9 mouse cellular contexts compared by ENCODE assay signal in genomic region chr5:53496846-53497549, GRCm38 (mm10). TPM values are rescaled to one million over a fixed set of nuclear protein-coding genes. Genes with fewer than 3 reads are reported as not detected.
DNase-seq lines count a peak whose midpoint lies in the region; ATAC-seq and TF ChIP-seq lines count a peak whose summit lies in the region.
"Had no signal": no experiment of that assay in that cellular context is flagged by ENCODE, and none has a peak within 500 bp of the region (broad histone marks: within the 10 kb centered on the region; RNA-seq: fewer than 3 reads in every experiment).

No protein-coding gene starts in this region.

- no peaks in the 10 kb centered on the region for H3K9me3 ChIP-seq in limb, embryonic 13.5 days
- no peaks in the 10 kb centered on the region for H3K9me3 ChIP-seq in limb, embryonic 10.5 days (replicated peaks)
- no peaks in the 10 kb centered on the region for H3K9me3 ChIP-seq in heart, embryonic 13.5 days
- H3K9me3 ChIP-seq in kidney, postnatal 0 days (replicated peaks; ENCODE audit: low read length) = no peaks in the 10 kb centered on the region
- no peaks in the 10 kb centered on the region for H3K9me3 ChIP-seq in stomach, postnatal 0 days (ENCODE audit: control insufficient read depth, low read length)
- no peaks in the 10 kb centered on the region for H3K9me3 ChIP-seq in forebrain, embryonic 16.5 days (ENCODE audit: control insufficient read depth, low read length)
- H3K9me3 ChIP-seq: liver, embryonic 12.5 days had no signal

- no peaks in the 10 kb centered on the region for H3K36me3 ChIP-seq in limb, embryonic 13.5 days
- H3K36me3 ChIP-seq in limb, embryonic 10.5 days = no peaks in the 10 kb centered on the region
- H3K36me3 ChIP-seq in heart, embryonic 13.5 days = no peaks in the 10 kb centered on the region
- no peaks in the 10 kb centered on the region for H3K36me3 ChIP-seq in kidney, postnatal 0 days (ENCODE audit: insufficient read depth, low read length)
- no peaks in the 10 kb centered on the region for H3K36me3 ChIP-seq in stomach, postnatal 0 days (ENCODE audit: control insufficient read depth, insufficient read depth, low read length)
- H3K36me3 ChIP-seq in forebrain, embryonic 16.5 days (ENCODE audit: control insufficient read depth, insufficient read depth) = no peaks in the 10 kb centered on the region
- H3K36me3 ChIP-seq: liver, embryonic 12.5 days had no signal

- no peak overlapping the region for H3K4me2 ChIP-seq in limb, embryonic 13.5 days (replicated peaks)
- no peak overlapping the region for H3K4me2 ChIP-seq in heart, embryonic 13.5 days
- H3K4me2 ChIP-seq in kidney, postnatal 0 days (ENCODE audit: low read length) = no peak overlapping the region
- H3K4me2 ChIP-seq in stomach, postnatal 0 days (replicated peaks; ENCODE audit: low read depth) = no peak overlapping the region
- H3K4me2 ChIP-seq in forebrain, embryonic 16.5 days (ENCODE audit: low read length) = no peak overlapping the region
- H3K4me2 ChIP-seq: liver, embryonic 12.5 days had no signal

- no peak for TF ChIP-seq EP300 in stomach, postnatal 0 days (optimal IDR thresholded peaks at IDR 0.05)

- H3K27ac ChIP-seq in limb, embryonic 13.5 days = no peak overlapping the region
- no peak overlapping the region for H3K27ac ChIP-seq in limb, embryonic 10.5 days
- peak overlapping the region; percentile 53; the same call in 1 of the 2 replicates for H3K27ac ChIP-seq in heart, embryonic 13.5 days (replicated peaks)
- no peak overlapping the region for H3K27ac ChIP-seq in kidney, postnatal 0 days
- 0 out of 2 replicates have a peak overlapping the region, but pooled peaks have one; percentile 45 for H3K27ac ChIP-seq in stomach, postnatal 0 days (replicated peaks)
- H3K27ac ChIP-seq in forebrain, embryonic 16.5 days (ENCODE audit: low read length) = no peak overlapping the region
- H3K27ac ChIP-seq: liver, embryonic 12.5 days had no signal

- DNase-seq in limb, embryonic 10.5 days (ENCODE audit: low spot score) = no peak
- DNase-seq in kidney, postnatal 0 days (ENCODE audit: low spot score) = peak; percentile 53
- DNase-seq in stomach, postnatal 0 days (ENCODE audit: low spot score) = no peak
- no peak for DNase-seq in adrenal gland, postnatal 10 days
- DNase-seq: thymus, postnatal 14 days had no signal

- peak; percentile 83 for ATAC-seq in limb, embryonic 13.5 days (ENCODE audit: low FRiP score, low read depth)
- ATAC-seq in heart, embryonic 13.5 days (ENCODE audit: extremely low read depth, insufficient number of reproducible peaks, low FRiP score, low TSS enrichment) = no peak
- ATAC-seq in kidney, postnatal 0 days (replicated peaks; ENCODE audit: low FRiP score, low read depth) = no peak
- ATAC-seq in stomach, postnatal 0 days (ENCODE audit: low FRiP score, low TSS enrichment) = no peak
- ATAC-seq in forebrain, embryonic 16.5 days = no peak
- ATAC-seq: liver, embryonic 12.5 days had no signal

- 0 out of 2 replicates have a peak, but pooled peaks cover 4% of the 10 kb centered on the region for H3K27me3 ChIP-seq in limb, embryonic 13.5 days
- H3K27me3 ChIP-seq in limb, embryonic 10.5 days (ENCODE audit: low read depth, poor library complexity, severe bottlenecking) = no peaks in the 10 kb centered on the region
- peaks cover 17% of the 10 kb centered on the region; the same call in 1 of the 2 replicates for H3K27me3 ChIP-seq in heart, embryonic 13.5 days (replicated peaks)
- H3K27me3 ChIP-seq in kidney, postnatal 0 days (ENCODE audit: insufficient read depth, low read length) = no peaks in the 10 kb centered on the region
- no peaks in the 10 kb centered on the region for H3K27me3 ChIP-seq in stomach, postnatal 0 days (ENCODE audit: control insufficient read depth, insufficient read depth, low read length)
- H3K27me3 ChIP-seq in forebrain, embryonic 16.5 days (replicated peaks; ENCODE audit: control insufficient read depth, insufficient read depth, low read length) = no peaks in the 10 kb centered on the region
- H3K27me3 ChIP-seq: liver, embryonic 12.5 days had no signal

- WGBS in limb, embryonic 13.5 days = 71% methylated on average over 9 of the region's 9 CpGs
- WGBS in limb, embryonic 10.5 days = 87% methylated on average over 9 of the region's 9 CpGs
- WGBS in heart, embryonic 13.5 days = 54% methylated on average over 9 of the region's 9 CpGs
- 59% methylated on average over 9 of the region's 9 CpGs for WGBS in kidney, postnatal 0 days
- 24% methylated on average over 9 of the region's 9 CpGs for WGBS in stomach, postnatal 0 days
- 84% methylated on average over 9 of the region's 9 CpGs for WGBS in forebrain, embryonic 16.5 days

- no peak overlapping the region for H3K9ac ChIP-seq in limb, embryonic 13.5 days
- H3K9ac ChIP-seq in heart, embryonic 13.5 days = no peak overlapping the region
- no peak overlapping the region for H3K9ac ChIP-seq in kidney, postnatal 0 days (ENCODE audit: low read depth, low read length)
- H3K9ac ChIP-seq in stomach, postnatal 0 days (ENCODE audit: low read length) = no peak overlapping the region
- no peak overlapping the region for H3K9ac ChIP-seq in forebrain, embryonic 16.5 days (replicated peaks; ENCODE audit: low read depth, low read length)
- H3K9ac ChIP-seq: liver, embryonic 12.5 days had no signal

- no peak for TF ChIP-seq CTCF in kidney, postnatal 0 days (IDR thresholded peaks at IDR 0.05; ENCODE audit: low read depth)
- no peak for TF ChIP-seq CTCF in stomach, postnatal 0 days (IDR thresholded peaks at IDR 0.05; ENCODE audit: low read depth)

- no peak overlapping the region for H3K4me3 ChIP-seq in limb, embryonic 13.5 days
- no peak overlapping the region for H3K4me3 ChIP-seq in limb, embryonic 10.5 days
- H3K4me3 ChIP-seq in heart, embryonic 13.5 days = no peak overlapping the region
- no peak overlapping the region for H3K4me3 ChIP-seq in kidney, postnatal 0 days (replicated peaks; ENCODE audit: low read depth, low read length)
- H3K4me3 ChIP-seq in stomach, postnatal 0 days (ENCODE audit: low read depth, low read length) = no peak overlapping the region
- H3K4me3 ChIP-seq in forebrain, embryonic 16.5 days (replicated peaks; ENCODE audit: low read length) = no peak overlapping the region
- H3K4me3 ChIP-seq: liver, embryonic 12.5 days had no signal

- H3K4me1 ChIP-seq in limb, embryonic 13.5 days = no peaks in the 10 kb centered on the region
- H3K4me1 ChIP-seq in limb, embryonic 10.5 days = no peaks in the 10 kb centered on the region
- H3K4me1 ChIP-seq in heart, embryonic 13.5 days = peaks cover 6% of the 10 kb centered on the region
- H3K4me1 ChIP-seq in kidney, postnatal 0 days (replicated peaks; ENCODE audit: insufficient read depth, low read length) = no peaks in the 10 kb centered on the region
- no peaks in the 10 kb centered on the region for H3K4me1 ChIP-seq in stomach, postnatal 0 days (replicated peaks; ENCODE audit: control insufficient read depth, insufficient read depth)
- H3K4me1 ChIP-seq in forebrain, embryonic 16.5 days (replicated peaks; ENCODE audit: control insufficient read depth, insufficient read depth, low read length) = peaks cover 9% of the 10 kb centered on the region
- H3K4me1 ChIP-seq: liver, embryonic 12.5 days had no signal

RNA-seq across cellular contexts. Expression of gene Rbpj, which starts 31.0 kb away (rescaled TPM):
- 42.6 and 46.1 TPM in 2 replicates for polyA plus RNA-seq in limb, embryonic 13.5 days (2015; fragmentation: Nextera tagmentation; extraction: Ambion mirVana)
- polyA plus RNA-seq in limb, embryonic 10.5 days (2016; fragmentation: Nextera tagmentation; extraction: Ambion mirVana) = 36.1 and 45.1 TPM in 2 replicates
- 17.8 and 19.1 TPM in 2 replicates for polyA plus RNA-seq in heart, embryonic 13.5 days (2015; fragmentation: Nextera tagmentation; extraction: Ambion mirVana)
- 25.9 and 28.2 TPM in 2 replicates for polyA plus RNA-seq in kidney, postnatal 0 days (2015; fragmentation: Nextera tagmentation; extraction: Ambion mirVana)
- 12.3 and 12.4 TPM in 2 replicates for polyA plus RNA-seq in stomach, postnatal 0 days (2015; fragmentation: Nextera tagmentation; extraction: Ambion mirVana)
- 10 to 100 TPM; 39.4 to 49.0 TPM for total RNA-seq in adrenal gland, postnatal 10 days (2021)
- polyA plus RNA-seq in forebrain, embryonic 16.5 days (2015; fragmentation: Nextera tagmentation; extraction: Ambion mirVana) = 38.7 and 47.6 TPM in 2 replicates

Comparison
In these comparisons a context has a peak if more than half of its experiments do, and no peak if none do; other contexts are left out.
1. H3K27ac ChIP-seq: peak in heart, embryonic 13.5 days (single experiment) and stomach, postnatal 0 days (single experiment); none in limb, embryonic 13.5 days (single experiment), limb, embryonic 10.5 days (single experiment), kidney, postnatal 0 days (single experiment) and forebrain, embryonic 16.5 days (single experiment).